Mouse (Mus musculus): Measurements from ENCODE around the gene Ppfia2.

- TF ChIP-seq CTCF (IDR thresholded peaks at IDR 0.05; ENCODE audit: low read depth, low read length): no peak
- TF ChIP-seq TAL1 (conservative IDR thresholded peaks at IDR 0.05; ENCODE audit: low read depth, low read length): no peak
Measured at GRCm38 (mm10) chr10:106610222-106610621, 140.1 kb downstream of the Ppfia2 start.
